Mouse (Mus musculus) monocyte, adult 2 months (primary cell): Measurements from ENCODE around the gene Rab11fip4.
A peak's percentile ranks its signal among the peaks of the same experiment; 100 is the strongest.

ENCODE experiments used
- DNase-seq, 2 experiments: peaks; one replicate each; pipeline ENCODE4 v3.0.0; 2022; ENCODE audit warnings: low spot score in 2 of 2, low read depth in 1 of 2

Gene Rab11fip4

DNA sequence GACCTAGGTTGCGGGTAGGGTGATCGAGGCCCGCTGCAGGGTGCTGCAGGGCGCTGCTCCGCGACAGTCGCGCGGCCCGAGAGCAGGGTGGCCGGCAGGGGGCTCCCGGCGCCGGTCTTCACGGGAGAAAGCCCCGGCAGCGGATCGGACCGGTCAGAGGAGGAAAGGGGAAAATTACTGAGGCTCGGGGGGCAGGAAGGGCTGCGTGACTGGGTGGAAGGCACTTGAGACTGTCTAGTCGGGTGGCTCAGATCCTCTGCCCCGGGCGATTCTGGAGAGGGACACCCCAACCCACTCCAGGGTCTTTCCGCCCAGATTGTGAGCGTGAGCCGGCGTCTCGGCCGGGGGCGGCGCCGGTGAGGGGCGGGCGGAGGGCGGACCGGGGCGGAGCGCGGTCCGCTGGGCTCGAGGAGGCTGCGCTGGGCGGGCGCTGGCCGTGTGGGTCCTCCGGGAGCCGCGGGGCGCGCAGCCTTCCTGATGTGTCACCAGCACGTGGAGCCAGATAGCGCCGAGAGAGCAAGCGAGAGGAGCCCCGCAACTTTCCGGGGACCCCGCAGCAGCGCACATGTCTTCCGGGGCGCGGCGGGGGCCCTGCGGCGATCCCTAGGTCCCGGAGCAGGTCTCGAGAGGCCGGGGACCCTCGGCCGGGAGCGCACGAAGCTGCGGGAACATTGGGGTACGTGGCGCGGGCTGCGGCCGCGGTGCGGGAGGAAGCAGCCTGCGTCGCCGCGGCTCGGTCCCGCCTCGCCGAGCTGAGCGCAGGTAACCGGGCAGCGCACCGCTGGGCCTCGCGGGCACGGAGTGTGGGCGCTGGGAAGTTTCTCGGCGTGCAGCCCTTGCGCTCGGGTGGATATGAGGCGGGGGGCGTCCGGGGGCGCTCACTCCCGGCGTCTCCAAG is 120.1 kb downstream of the Rab11fip4 start:
- peak in 1 of 2 experiments; percentile 56 for DNase-seq

DNA sequence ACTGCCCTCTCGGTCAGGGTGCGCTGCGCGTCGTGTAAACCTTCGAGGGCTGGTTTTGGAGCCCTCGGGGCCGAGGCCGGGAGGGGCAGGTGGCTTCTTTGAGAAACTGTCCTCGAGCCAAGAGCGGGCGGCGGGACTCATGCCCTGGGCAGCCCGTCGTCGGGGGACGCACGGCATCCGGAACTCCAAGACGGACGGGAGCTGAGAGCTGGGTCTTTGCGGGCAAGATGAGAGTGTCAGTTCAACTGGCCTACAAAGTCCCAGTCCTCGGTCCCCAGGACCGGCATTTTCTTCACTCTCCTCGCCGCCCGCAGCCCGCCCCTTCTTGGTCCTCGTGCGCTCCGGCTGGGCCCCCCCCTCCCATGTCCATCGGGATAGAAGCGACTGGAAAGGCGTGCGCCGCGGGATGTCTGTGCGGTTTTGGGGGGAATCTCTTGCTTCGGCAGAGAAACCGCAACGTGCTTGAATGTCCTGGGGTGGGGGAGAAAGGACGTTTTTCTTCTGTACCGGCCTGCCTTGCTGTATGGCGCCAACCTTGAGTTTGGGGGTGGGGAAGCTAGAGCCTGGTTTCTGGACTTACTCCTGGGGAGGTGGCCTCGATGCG is 120.9 kb downstream of the Rab11fip4 start:
- DNase-seq, result no peak

DNA sequence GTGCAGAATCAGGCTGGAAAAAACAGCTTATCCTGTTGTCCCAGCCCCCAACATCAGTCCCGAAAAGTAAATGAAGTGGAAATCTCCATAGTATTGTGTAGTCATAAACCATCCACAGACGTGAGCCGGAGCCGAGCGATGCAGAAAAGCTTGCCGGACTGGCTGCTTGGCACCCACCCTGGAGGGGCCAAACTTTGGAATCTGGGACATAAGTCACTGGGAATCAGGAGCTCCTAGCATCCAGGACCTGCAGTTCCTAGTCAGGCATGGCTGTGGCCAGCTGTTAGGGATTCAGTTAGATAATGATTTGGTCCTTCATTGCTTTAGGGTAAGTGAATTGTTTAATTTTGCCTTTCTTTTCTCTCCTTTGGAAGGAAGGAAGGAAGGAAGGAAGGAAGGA is 122.2 kb downstream of the Rab11fip4 start:
- no peak for DNase-seq

DNA sequence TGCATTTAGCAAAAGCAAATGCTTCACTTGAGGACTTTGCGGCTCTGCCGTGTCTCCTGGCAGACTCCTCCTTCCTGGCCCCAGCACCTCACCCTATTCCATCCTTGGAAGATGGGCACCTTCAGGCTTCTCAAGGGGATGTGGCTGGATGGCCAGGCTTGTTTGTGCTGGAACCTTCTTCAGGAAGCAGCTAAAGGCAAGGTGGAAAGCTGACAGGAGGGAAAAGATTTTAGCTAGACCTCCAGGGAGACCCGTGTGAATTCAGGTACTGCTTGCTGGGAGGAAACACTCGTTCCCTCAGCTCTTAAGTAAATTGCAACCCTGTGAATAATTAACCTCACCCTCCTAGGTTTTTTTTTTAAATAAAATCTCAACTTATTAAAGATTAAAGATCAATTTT is 122.7 kb downstream of the Rab11fip4 start:
- DNase-seq, result no peak

DNA sequence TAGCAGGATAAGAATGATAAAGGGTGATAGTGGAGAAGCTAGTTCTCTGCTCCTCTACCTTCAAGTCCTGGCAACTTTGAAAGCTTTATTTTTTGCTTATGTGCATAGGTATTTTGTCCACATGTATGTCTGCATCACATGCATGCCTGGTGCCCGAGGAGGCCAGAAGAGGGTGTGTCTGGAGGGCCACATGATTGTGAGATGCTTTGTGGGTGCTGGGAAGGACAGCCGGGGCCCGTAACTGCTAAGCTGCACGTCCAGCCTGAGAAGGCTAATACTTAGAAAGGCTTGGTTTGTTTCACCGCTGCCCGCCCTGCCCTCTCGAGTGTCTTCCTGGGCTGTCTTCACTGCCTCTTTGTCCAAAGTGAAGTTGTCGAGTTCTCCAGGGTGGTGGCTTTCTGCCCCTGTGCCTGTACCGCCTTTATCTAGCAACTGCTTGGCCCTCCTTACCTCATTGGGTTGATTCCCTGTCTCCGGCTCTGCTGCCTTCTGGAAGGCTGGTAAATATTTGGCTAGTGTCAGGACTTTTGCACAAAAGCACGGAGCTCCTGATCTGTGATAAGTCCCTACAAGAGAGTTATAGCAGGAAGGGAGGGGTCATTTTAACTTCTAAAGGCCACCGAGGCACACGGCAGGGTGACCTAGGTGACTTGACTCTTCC is 123.2 kb downstream of the Rab11fip4 start:
- DNase-seq, result no peak

DNA sequence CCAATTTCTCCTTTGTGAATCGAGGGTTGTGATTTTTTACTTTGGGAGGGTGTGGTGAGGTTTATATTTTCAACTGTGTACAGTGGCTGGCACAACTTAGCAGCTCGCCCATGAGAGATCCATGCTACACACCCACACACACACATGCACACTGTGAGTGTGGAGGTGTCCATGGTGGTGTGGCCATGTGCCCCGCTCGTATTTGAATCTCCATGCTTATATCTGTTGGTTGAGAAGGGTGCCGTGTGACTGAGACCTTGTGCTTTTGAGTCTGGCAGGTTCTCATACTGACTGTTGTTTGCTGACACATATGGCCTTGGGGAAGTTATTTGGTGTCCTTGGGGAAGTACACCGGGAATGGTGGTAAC is 123.7 kb downstream of the Rab11fip4 start:
- no peak for DNase-seq

DNA sequence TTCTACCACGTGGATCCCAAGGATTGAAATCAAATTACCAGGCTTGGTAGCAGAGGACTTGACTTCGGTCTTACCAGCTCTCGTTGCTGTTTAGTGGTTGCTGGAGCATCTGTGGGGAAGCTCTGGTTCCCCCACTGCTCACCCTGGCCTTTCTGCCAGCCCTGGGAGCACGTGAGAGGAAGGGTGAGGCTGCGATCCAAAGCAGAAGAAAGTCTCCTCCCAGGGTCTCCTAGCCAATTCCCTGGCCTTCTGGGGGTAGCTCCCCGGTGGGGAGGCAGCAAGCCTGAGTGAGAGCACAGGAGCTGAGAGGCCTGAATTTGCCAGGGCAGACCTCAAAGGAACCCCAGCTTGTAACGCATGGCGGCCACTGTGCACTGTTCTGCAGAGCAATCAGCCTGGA is 124.3 kb downstream of the Rab11fip4 start:
- no peak for DNase-seq

DNA sequence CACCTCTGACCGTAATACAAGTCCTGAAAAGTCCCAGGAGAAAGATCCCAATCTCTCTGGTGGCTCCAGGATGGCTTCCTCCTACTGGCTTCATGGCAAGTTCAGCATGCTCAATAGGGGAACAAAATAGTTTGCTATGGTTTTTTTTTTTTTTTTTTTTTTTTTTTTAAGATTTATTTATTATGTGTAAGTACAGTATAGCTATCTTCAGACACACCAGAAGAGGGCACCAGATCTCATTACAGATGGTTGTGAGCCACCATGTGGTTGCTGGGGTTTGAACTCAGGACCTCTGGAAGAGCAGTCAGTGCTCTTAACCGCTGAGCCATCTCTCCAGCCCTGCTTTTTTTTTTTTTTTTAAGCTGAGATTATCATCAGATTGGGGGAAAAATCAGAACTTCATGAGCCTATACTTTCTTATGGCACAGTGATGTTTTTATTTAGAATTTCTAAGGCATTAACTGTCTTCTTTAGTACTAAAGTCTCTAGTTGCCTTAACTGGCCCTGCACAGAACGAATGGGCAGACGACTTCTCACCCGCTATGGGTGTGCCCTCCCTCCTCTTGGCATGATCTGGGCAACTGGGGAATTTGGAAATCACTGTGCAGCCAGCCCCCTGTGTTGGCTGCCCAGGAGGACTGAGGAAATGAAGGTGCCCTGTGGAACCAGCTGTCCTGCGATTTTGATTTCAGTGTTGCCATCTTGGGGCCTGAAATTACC is 124.9 kb downstream of the Rab11fip4 start:
- no peak for DNase-seq

DNA sequence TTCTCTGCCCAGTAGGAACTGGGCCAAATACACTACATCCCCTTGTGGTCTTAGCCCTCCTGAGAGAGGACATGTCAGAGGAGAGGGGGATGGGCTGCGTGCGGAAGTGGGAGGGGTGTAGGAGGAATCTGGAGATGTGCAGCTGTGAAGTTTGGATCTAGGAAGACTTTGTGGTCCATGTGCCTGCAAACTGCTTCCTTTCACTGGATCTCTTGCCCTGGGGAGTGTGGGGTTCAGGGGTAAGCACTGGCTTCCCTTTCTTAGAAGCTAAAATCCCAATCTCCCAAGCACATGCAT is 125.4 kb downstream of the Rab11fip4 start:
- DNase-seq, result no peak

DNA sequence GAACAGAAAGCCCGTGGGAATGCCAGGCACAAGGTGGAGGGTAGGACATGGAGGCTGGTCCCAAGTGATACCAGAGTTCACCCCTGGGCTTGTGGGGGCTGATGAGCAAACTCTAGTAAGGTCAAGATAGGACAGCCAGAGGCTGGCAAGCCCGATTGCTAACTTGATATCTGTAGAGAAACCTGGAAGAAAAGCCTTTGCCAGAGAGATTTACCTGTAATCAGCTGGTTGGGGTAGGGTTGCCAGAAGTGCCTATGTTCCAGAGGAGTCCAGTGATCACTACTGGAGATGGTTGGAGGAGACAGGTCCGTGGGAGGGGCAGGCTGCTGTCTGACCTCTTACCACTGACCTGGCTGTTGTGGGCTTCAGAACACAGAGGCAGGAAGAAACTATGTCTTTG is 126.3 kb downstream of the Rab11fip4 start:
- no peak for DNase-seq

DNA sequence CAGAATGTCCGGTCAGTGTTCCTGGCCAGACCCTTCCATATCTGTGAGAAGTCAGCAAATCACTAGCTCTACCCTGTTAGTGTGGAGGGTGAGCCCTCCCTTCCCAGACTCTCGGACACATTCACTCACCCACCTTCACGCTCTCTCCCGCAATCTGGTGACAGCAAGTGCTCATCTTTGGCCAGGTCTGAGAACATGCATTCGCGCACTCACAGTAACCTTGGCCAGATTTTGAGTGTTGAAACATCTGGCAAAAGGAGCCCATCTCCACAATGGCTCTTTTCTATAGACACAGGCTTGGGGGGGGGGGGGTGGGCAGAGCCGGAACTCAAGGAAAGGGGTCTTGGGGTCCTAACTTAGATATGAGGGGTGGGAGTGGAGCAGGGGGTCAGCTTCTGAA is 126.8 kb downstream of the Rab11fip4 start:
- DNase-seq, result no peak

DNA sequence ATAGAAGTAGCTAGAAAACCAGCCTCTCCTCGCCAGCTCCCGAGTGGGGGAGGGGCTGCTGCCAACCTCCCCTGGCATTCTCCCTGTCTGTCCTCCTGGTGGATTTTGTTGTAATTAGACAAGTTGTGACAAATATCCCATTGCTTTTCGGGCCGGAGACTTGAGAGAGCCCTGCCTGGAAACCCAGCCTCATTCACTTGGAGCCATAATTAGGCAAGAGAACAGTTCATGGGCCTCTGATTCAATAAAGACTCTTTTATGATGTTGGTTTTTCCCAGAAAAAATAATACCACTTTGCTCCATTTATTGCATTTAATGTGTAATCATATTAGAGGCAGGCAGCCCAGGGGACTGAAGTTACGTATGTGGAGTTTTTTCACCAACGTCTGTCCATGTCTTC is 127.2 kb downstream of the Rab11fip4 start:
- DNase-seq, result no peak

DNA sequence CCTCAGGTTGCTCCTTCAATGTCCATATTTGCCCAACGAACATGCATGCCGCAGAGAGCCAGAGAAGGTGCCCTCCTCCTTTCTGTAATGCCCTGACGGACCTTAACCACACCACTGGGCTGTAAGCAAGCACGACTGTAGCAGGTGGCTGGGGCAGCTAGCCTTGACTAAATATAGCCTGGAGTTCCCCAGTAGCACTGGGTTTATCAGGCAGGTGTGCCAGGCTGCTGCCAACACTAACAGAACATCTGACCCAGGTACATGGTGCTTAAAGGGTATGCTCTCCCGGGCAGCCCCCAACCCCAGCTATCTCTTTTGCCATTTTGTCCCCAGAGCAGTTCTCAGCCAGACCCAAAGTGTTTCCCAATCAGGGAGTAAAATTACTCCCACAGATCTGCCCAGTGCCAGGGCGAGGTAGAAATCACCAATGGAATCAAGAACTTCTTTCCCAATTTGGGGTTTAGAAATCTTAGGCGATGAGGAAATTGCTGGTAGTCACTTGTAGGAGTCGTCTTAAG is 127.9 kb downstream of the Rab11fip4 start:
- DNase-seq, result no peak

DNA sequence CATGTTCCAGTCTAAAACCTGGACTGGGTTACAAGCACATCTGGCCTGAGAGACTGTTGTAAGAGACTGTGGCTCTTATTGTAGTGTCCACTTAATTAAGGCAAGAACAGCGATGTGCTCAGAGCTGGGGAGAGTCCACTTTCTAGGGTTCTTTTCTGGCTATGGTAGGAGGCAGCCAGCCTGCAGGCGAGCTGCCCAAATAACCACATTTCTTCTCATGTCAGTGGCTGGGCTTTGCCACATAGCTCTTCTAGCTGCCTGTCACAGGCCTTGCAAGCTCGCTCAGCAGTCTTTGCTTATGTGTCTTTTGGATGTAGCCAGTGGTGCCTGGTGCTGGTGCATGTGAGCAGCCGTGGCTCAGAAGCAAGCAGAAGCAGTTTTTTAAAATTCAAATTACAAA is 129.7 kb downstream of the Rab11fip4 start:
- no peak for DNase-seq

DNA sequence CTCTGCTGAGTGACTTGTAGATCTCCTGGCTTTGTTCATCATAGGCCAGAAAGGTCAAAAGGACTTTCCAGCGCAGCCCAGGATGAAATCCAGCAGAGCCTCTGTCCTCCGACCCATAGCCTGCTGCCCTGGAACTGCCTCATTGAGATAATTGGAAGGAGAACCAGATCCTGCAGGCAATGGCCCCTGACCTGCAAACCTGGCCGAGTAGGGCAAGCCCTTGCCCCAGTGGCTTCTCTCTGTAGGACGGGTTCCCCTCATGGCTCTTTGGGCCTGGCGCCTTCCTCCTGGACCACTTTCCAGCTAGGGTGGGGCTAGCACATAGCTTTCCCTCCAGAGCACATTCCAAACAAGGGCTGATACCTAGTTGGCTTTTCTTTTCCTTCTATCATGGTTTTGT is 131.8 kb downstream of the Rab11fip4 start:
- DNase-seq, result no peak

DNA sequence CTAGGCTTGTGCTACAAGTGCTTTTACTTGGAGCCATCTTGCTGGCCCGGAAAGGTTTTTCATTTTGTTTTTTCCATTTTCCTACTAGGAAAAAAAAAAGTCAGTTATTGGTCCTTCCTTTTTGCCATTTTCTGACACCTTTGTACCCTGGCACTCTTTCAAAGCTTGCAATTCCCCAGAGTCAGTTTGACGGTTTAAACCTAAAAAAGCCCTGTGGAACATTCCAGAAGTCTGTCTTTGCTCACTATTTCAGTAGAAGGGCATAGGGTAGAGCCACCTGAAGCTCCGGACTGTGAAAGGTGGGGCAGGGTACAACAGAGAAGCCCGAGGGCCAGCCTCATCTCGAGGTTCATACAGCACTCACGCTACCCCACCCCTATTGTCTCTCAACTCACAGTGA is 134.0 kb downstream of the Rab11fip4 start:
- no peak for DNase-seq

DNA sequence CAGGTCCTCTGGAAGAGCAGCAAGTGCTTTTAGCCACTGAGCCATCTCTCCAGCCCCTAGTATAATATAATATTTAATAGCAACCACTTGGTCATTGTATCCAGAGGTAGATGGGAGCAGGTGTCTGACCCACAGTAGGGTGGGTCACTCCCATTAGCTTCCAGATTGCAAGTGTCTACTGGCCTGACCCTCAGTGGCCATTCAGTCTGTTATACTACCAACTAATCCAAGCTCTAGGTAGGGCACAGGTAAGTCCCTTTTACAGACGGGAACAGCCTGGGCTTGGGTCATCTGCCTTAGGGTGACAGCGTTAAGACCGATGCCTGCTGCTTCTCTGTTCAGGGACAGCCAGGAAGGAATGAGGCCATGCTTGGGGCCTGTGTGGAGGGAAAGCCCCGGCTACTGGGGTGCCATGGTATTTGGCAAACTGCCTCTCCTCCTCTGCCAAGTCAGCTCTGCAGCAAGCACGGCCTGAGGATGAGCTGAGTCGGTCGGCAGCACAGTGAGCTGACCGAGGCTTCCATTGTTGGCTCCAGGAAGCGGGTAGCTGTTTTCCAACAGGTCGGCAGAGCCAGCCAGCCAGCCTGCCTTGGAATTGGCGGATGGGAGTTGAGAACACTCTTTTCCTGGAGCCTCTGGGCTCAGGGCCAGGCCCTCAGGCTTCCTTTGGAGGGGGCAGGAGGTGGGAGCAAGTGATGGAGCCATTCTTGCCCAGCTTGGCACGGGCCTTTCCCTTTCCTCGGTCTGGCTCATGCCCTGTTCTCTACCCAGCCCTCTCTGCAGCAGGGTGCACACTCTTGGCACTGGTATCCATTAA is 138.4 kb downstream of the Rab11fip4 start:
- no peak for DNase-seq

DNA sequence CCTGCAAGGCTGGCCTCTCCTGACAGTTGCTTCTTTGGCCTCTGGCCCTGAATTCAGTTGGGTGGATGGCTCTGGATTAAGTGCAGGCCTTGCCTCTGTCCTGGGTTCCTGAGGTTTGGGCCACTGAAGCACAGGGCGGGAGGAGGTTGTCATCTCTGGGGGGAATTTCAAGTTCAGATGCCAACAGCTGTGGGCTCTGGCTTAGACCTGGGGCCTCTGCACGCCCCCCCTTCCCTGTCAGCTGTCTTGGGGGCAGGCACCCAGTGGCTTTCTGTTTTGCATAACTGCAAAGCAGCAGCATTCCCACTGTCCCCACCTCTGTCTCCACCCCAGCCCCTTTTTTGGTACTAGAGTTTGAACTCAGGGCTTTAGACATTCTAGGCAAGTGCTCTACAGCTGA is 139.4 kb downstream of the Rab11fip4 start:
- no peak for DNase-seq

DNA sequence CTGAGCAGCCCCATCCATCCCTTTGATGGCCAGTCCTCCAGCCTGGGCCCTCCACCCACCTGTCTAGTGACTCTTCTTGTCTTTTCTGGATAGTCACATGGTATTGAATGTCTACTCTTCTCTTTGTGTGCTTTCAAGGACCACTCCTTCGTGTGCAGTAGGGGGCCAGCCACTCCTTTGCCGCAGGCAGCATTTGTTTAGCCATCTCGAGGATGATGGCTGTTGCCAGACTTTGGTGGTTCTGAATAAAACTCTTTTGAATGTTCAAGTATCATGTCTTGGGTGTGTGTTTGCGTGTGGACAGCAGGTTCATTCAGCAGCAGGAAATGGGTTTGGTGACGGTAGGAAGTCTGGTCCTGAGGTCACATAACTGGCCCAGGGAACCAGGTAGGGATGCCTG is 140.5 kb downstream of the Rab11fip4 start:
- no peak for DNase-seq

DNA sequence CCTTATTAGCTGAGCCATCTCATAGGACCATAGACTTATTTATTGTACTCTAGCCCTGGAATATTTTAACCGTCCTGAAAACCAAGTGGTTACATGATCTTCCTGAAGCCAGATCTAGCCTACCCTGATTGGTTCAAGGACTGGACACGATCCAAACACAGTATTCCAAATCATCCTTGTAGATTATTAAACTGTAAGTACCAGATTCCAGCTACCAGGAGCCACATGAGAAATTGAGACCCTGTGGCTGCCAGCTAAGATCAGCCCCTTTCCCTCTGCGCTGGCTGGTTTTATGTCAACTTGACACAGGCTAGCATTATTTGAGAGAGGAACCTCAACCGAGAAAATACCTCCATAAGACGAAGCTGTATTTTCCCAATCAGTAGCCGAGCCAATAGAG is 142.0 kb downstream of the Rab11fip4 start:
- DNase-seq, result no peak
